7 mouse cellular contexts compared by ENCODE assay signal in the genomic region with DNA sequence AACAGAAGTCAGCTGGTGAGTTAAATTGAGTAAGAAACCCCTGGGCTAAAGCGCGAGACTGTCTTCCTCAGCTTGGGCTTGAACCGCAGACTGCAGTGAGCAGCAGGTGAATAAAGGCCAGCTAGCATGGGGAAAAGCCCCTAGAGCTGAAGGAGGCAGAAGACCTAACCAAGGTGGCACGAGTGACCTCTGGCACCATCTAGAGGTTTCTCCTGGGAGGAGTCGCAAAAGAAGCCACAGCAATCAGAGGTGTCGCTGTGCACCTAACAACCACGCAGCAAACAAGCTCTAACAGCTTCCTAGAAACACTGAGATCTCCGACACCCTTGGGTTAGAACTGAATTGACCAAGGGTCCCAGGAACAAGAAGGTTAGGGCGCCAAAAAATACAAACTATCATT.
DNase-seq lines count a peak whose midpoint lies in the region; ATAC-seq and TF ChIP-seq lines count a peak whose summit lies in the region.

No protein-coding gene starts in this region.

- H3K4me1 ChIP-seq in embryonic fibroblast, embryonic 13.5 days (ENCODE audit: control insufficient read depth, insufficient read depth, low read length), result no peaks in the 10 kb centered on the region
- H3K4me1 ChIP-seq in intestine, postnatal 0 days (replicated peaks; ENCODE audit: control insufficient read depth, insufficient read depth, low read length), result no peaks in the 10 kb centered on the region
- H3K4me1 ChIP-seq in midbrain, embryonic 13.5 days (replicated peaks), result no peaks in the 10 kb centered on the region

- no peak overlapping the region for H3K4me3 ChIP-seq in embryonic fibroblast, embryonic 13.5 days (ENCODE audit: insufficient read depth, low read length)
- H3K4me3 ChIP-seq in intestine, postnatal 0 days (ENCODE audit: low read depth, low read length), result no peak overlapping the region
- no peak overlapping the region for H3K4me3 ChIP-seq in midbrain, embryonic 13.5 days (replicated peaks)

- H3K9ac ChIP-seq in intestine, postnatal 0 days (ENCODE audit: low read depth, low read length), result no peak overlapping the region
- H3K9ac ChIP-seq in midbrain, embryonic 13.5 days (replicated peaks), result no peak overlapping the region

- no peaks in the 10 kb centered on the region for H3K36me3 ChIP-seq in intestine, postnatal 0 days (ENCODE audit: control insufficient read depth, insufficient read depth)
- H3K36me3 ChIP-seq in midbrain, embryonic 13.5 days, result no peaks in the 10 kb centered on the region

- TF ChIP-seq CTCF in brain, embryonic 14.5 days (IDR thresholded peaks at IDR 0.05; ENCODE audit: borderline replicate concordance, extremely low read depth, insufficient read depth, insufficient read length), result peak; percentile 62
- peak; percentile 64; the same call in 1 of the 2 replicates for TF ChIP-seq CTCF in embryonic fibroblast, embryonic 13.5 days (IDR thresholded peaks at IDR 0.05; ENCODE audit: borderline replicate concordance, insufficient read depth, low read length)
- peak; percentile 81 for TF ChIP-seq CTCF in intestine, postnatal 0 days (IDR thresholded peaks at IDR 0.05; ENCODE audit: low read depth)

- no peak for TF ChIP-seq POLR2A in brain, embryonic 14.5 days (IDR thresholded peaks at IDR 0.05; ENCODE audit: borderline replicate concordance, extremely low read depth, insufficient read depth, insufficient read length, poor library complexity, severe bottlenecking)
- TF ChIP-seq POLR2A in embryonic fibroblast, embryonic 13.5 days (IDR thresholded peaks at IDR 0.05; ENCODE audit: low read depth, low read length), result no peak

- ATAC-seq in intestine, postnatal 0 days, result no peak
- ATAC-seq in midbrain, embryonic 13.5 days, result 0 out of 2 replicates have a peak, but pooled peaks have one; percentile 48

- H3K9me3 ChIP-seq in intestine, postnatal 0 days (ENCODE audit: control insufficient read depth), result no peaks in the 10 kb centered on the region
- no peaks in the 10 kb centered on the region for H3K9me3 ChIP-seq in midbrain, embryonic 13.5 days

- DNase-seq in right cerebral cortex, adult 18-20 months, result peak; percentile 35
- DNase-seq in right cerebral cortex, postnatal 25 days, result no peak
- DNase-seq in brain, embryonic 14.5 days (ENCODE audit: low read depth), result peak; percentile 64
- DNase-seq in testis, postnatal 14 days (ENCODE audit: low spot score), result peak; percentile 14

- no peak overlapping the region for H3K4me2 ChIP-seq in intestine, postnatal 0 days (replicated peaks; ENCODE audit: low read depth)
- H3K4me2 ChIP-seq in midbrain, embryonic 13.5 days (replicated peaks), result no peak overlapping the region

- WGBS in intestine, postnatal 0 days, result 35% methylated on average over 9 of the region's 9 CpGs
- 32% methylated on average over 9 of the region's 9 CpGs for WGBS in midbrain, embryonic 13.5 days

- H3K27ac ChIP-seq in embryonic fibroblast, embryonic 13.5 days (ENCODE audit: insufficient read depth, low read length), result no peak overlapping the region
- H3K27ac ChIP-seq in intestine, postnatal 0 days (ENCODE audit: low read depth, low read length), result no peak overlapping the region
- H3K27ac ChIP-seq in midbrain, embryonic 13.5 days, result no peak overlapping the region

- H3K27me3 ChIP-seq in intestine, postnatal 0 days (replicated peaks; ENCODE audit: control insufficient read depth, insufficient read depth, low read length), result no peaks in the 10 kb centered on the region
- H3K27me3 ChIP-seq in midbrain, embryonic 13.5 days, result no peaks in the 10 kb centered on the region
